Mouse (Mus musculus) hematopoietic stem cell, adult 5-6 weeks (primary cell): ENCODE measurements around the gene Sirt6. TPM values are rescaled to one million over a fixed set of nuclear protein-coding genes. Genes with fewer than 3 reads are reported as not detected.

Experiments
- ATAC-seq, 2 experiments: fragments of 125-278 bp in 1 of 2; replicated peaks in 1 of 2; 2 replicates each; pipeline ENCODE4 v1.8.0; 2016 to 2017; ENCODE audit warnings: inconsistent platforms in 2 of 2, mild to moderate bottlenecking in 2 of 2, moderate number of reproducible peaks in 2 of 2, low read depth in 1 of 2, moderate TSS enrichment in 1 of 2; ENCODE audit not compliant: low FRiP score in 2 of 2, poor library complexity in 2 of 2, severe bottlenecking in 2 of 2, insufficient read depth in 1 of 2, low TSS enrichment in 1 of 2
- total RNA-seq: library from RNA; stranded (forward); fragments of 172-1452, 232-1000 nt; gene quantifications from 2 replicates; pipeline ENCODE4 v1.2.3, GENCODE M21; 2017

Gene Sirt6
- total RNA-seq, 1 experiment from 2014 or later = 2.8 TPM

DNA sequence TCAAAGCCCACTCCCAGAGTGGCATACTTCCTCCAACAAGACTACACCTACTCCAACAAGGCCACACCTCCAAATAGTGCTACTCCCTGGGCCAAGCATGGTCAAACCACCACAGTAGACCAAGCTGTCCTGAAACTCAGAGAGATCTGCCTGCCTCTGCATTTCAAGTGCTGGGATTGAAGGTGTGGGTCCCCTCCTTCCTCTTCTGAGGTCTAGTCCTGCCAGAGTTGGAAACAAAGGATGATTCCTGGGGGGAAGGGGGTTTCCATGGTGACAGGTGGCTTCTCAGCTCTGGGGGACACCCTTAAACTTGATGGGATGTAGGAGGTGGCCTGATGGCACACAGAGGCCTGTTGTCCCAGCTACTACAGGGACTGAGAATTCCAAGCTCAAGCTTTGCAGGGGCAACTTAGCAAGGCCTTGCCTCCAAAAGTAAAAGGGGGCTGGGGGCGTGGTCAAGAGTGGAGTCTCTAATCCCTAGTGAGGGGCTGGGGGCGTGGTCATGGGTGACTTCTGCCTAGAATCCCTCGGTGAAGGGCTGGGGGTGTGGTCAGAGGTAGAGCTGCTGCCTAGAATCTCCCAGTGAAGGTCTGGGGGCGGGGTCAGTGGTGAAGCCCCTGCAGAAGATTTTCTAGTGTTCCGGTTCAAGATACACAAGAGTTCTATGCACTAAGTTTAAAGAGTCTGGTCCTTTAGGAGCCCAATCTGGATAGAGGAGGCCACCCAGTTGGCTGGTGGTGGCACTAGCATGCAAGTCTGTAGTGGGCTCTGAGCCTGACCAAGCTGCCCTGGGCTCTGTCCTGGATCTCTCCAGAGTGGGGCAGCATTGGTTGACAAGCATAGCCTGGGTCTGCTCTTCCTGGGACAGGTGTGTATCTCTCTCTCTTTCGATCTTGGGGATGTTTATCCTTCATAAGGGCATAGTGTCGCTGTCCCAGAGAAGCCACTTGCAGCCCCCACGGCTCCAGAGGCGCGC lies 53.2 kb downstream of the Sirt6 start, which contains the start of gene Tle2:
TSS of gene Tle2 (plus strand) at position 481 of the 976 bp plus-strand sequence.
- ATAC-seq = no peak

DNA sequence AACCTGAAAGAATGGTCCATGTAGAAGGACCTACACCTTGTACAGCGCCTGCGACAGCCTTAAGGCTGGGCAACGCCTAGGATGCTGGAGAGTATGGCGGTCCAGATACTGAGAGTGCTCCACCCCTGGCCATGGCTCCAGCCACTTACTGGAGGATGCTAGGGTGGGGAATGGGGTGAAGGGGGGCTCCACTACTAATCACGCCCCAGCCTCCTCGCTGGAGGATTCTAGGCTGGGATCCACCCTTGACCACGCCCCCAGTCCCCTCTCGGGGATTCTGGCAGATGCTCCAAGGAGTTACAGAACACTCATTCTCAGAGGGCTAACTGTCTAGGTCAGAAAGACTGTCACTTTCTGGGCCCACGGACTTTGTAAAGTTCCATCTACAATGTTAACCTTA lies 54.6 kb downstream of the Sirt6 start:
- no peak for ATAC-seq

DNA sequence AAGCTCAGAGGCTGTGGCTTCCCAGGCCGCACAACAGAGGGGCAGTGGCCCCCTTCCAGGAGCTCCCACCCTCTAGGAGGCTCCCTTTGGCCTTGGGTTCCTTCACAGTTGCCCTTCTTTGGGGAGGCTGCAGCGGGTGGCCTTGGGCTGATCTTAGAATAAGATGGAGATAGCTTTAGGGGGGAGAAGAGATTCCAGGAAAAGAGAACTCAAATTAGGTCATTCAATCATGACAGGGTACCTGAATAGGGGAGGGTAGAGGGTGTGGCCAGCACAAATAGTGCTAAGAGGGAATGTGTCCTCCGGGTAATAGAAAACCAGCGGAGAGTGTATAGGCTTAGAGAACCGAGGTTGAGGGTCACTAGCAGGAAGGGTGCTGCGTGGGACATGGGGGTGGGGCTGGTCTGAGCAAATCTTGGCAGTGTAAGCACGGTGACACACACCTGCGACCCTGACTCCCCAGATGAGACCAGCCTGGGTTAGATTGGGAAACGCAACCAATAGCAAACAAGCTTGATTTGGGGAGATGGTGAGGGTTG lies 55.4 kb downstream of the Sirt6 start:
- no peak for ATAC-seq

Other genes starting within 250 kb of the Sirt6 start
- gene Fzr1, start 249.3 kb downstream of the Sirt6 start, total RNA-seq = 11.6 and 17.2 TPM in 2 replicates
- gene Dohh, start 243.4 kb downstream of the Sirt6 start, total RNA-seq = 13.2 and 15.3 TPM in 2 replicates
- 6.9 TPM in 1 of 2 replicates, not detected in the other for gene Gm48551, start 243.3 kb downstream of the Sirt6 start, total RNA-seq
- gene Gm48552, start 238.8 kb downstream of the Sirt6 start, total RNA-seq = not detected in 2 replicates
- 17.4 and 20.4 TPM in 2 replicates for gene Smim24, start 234.7 kb downstream of the Sirt6 start, total RNA-seq
- 10.8 and 12.1 TPM in 2 replicates for gene Nfic, start 172.2 kb downstream of the Sirt6 start, total RNA-seq
- gene Celf5, start 145.1 kb downstream of the Sirt6 start, total RNA-seq = 0.60 TPM in 1 of 2 replicates, not detected in the other
- gene Ncln, start 131.4 kb downstream of the Sirt6 start, total RNA-seq = 39.1 and 41.4 TPM in 2 replicates
- gene S1pr4, start 127.7 kb downstream of the Sirt6 start, total RNA-seq = 14.0 and 21.4 TPM in 2 replicates
- gene Gna15, start 103.6 kb downstream of the Sirt6 start, total RNA-seq = 25.3 and 40.2 TPM in 2 replicates
- gene Gna11, start 82.6 kb downstream of the Sirt6 start, total RNA-seq = 5.6 and 5.8 TPM in 2 replicates
- gene Aes, start 68.3 kb downstream of the Sirt6 start, total RNA-seq = 204 and 238 TPM in 2 replicates
- gene Tle2, start 53.2 kb downstream of the Sirt6 start, total RNA-seq = 11.2 and 11.8 TPM in 2 replicates
- 22.9 and 47.4 TPM in 2 replicates for gene Tle6, start 26.7 kb downstream of the Sirt6 start, total RNA-seq
- 2.9 and 3.5 TPM in 2 replicates for gene BC025920, start 21.5 kb downstream of the Sirt6 start, total RNA-seq
- 3.5 and 8.1 TPM in 2 replicates for gene Ankrd24, start 743 bp upstream of the Sirt6 start, total RNA-seq
- gene Gm10778, start 21.3 kb upstream of the Sirt6 start, total RNA-seq = 5.6 and 9.9 TPM in 2 replicates
- gene Zfp433, start 77.0 kb upstream of the Sirt6 start, total RNA-seq = 15.7 and 22.4 TPM in 2 replicates
- 0.30 and 5.7 TPM in 2 replicates for gene Gm3055, start 143.4 kb upstream of the Sirt6 start, total RNA-seq
- 2.4 TPM in 1 of 2 replicates, not detected in the other for gene Gm4767, start 184.4 kb upstream of the Sirt6 start, total RNA-seq
- gene Gm32687, start 236.1 kb upstream of the Sirt6 start, total RNA-seq = 3.4 and 12.8 TPM in 2 replicates